Comparison of ENCODE assay signal across 15 mouse cellular contexts in genomic region chr8:122291075-122291474, GRCm38 (mm10). TPM values are rescaled to one million over a fixed set of nuclear protein-coding genes. Genes with fewer than 3 reads are reported as not detected.
DNase-seq lines count a peak whose midpoint lies in the region; ATAC-seq and TF ChIP-seq lines count a peak whose summit lies in the region.
"Had no signal": no experiment of that assay in that cellular context is flagged by ENCODE, and none has a peak within 500 bp of the region (broad histone marks: within the 10 kb centered on the region; RNA-seq: fewer than 3 reads in every experiment).

No protein-coding gene starts in this region.

- no peaks in the 10 kb centered on the region for H3K9me3 ChIP-seq in heart, embryonic 16.5 days (replicated peaks; ENCODE audit: control insufficient read depth, low read length)
- no peaks in the 10 kb centered on the region for H3K9me3 ChIP-seq in G1E (replicated peaks)
- no peaks in the 10 kb centered on the region for H3K9me3 ChIP-seq in liver, embryonic 12.5 days (replicated peaks)
- H3K9me3 ChIP-seq: embryonic facial prominence, embryonic 15.5 days had no signal

- H3K4me2 ChIP-seq in heart, embryonic 16.5 days (ENCODE audit: low read depth, low read length), result 0 out of 2 replicates have a peak overlapping the region, but pooled peaks have one; percentile 9
- peak overlapping the region; percentile 97 for H3K4me2 ChIP-seq in liver, embryonic 12.5 days
- H3K4me2 ChIP-seq: embryonic facial prominence, embryonic 15.5 days had no signal

- no peak overlapping the region for H3K4me3 ChIP-seq in heart, embryonic 16.5 days (ENCODE audit: low read length)
- peak overlapping the region; percentile 67; the same call in 1 of the 2 replicates for H3K4me3 ChIP-seq in G1E (ENCODE audit: low read depth, low read length)
- no peak overlapping the region for H3K4me3 ChIP-seq in bone marrow, adult 2 months (replicated peaks; ENCODE audit: control insufficient read depth, low read depth, low read length)
- peak overlapping the region; percentile 31 for H3K4me3 ChIP-seq in liver, embryonic 12.5 days
- H3K4me3 ChIP-seq: embryonic facial prominence, embryonic 15.5 days had no signal

- no peaks in the 10 kb centered on the region for H3K27me3 ChIP-seq in heart, embryonic 16.5 days (ENCODE audit: control insufficient read depth, insufficient read depth, low read length)
- H3K27me3 ChIP-seq in G1E (ENCODE audit: insufficient read depth, low read length), result no peaks in the 10 kb centered on the region
- H3K27me3 ChIP-seq in liver, embryonic 12.5 days (replicated peaks), result no peaks in the 10 kb centered on the region
- H3K27me3 ChIP-seq: CH12.LX had no signal

- H3K27ac ChIP-seq in heart, embryonic 16.5 days (ENCODE audit: low read length), result peak overlapping the region; percentile 39
- peak overlapping the region; percentile 10; the same call in 1 of the 2 replicates for H3K27ac ChIP-seq in bone marrow, adult 2 months (ENCODE audit: control insufficient read depth, insufficient read depth, low read depth, low read length, poor library complexity)
- peak overlapping the region; percentile 97 for H3K27ac ChIP-seq in liver, embryonic 12.5 days
- H3K27ac ChIP-seq: embryonic facial prominence, embryonic 15.5 days had no signal

- H3K4me1 ChIP-seq in heart, embryonic 16.5 days (ENCODE audit: control insufficient read depth, insufficient read depth, low read length), result peaks cover 78% of the 10 kb centered on the region
- H3K4me1 ChIP-seq in G1E (ENCODE audit: insufficient read depth, low read depth, low read length), result peaks cover 100% of the 10 kb centered on the region
- peaks cover 4% of the 10 kb centered on the region; the same call in 1 of the 2 replicates for H3K4me1 ChIP-seq in bone marrow, adult 2 months (ENCODE audit: control insufficient read depth, insufficient read depth, low read length)
- H3K4me1 ChIP-seq in liver, embryonic 12.5 days, result peaks cover 100% of the 10 kb centered on the region

- no peaks in the 10 kb centered on the region for H3K36me3 ChIP-seq in heart, embryonic 16.5 days (ENCODE audit: control insufficient read depth, insufficient read depth)
- H3K36me3 ChIP-seq in G1E (replicated peaks), result peaks cover 98% of the 10 kb centered on the region
- H3K36me3 ChIP-seq in liver, embryonic 12.5 days, result peaks cover 96% of the 10 kb centered on the region
- H3K36me3 ChIP-seq: embryonic facial prominence, embryonic 15.5 days had no signal

- WGBS in heart, embryonic 16.5 days, result 40% methylated on average over 12 of the region's 12 CpGs
- WGBS in bone marrow, adult 2 months, result 49% methylated on average over 12 of the region's 12 CpGs
- WGBS in liver, embryonic 12.5 days (ENCODE audit: insufficient replicate concordance), result 29% methylated on average over 12 of the region's 12 CpGs

- ATAC-seq in heart, embryonic 16.5 days (replicated peaks; ENCODE audit: extremely low read depth, insufficient read depth, low FRiP score), result no peak
- no peak for ATAC-seq in G1E (ENCODE audit: extremely low read depth, insufficient number of reproducible peaks, low FRiP score, poor library complexity, severe bottlenecking)
- ATAC-seq in liver, embryonic 12.5 days, result no peak

- no peak for TF ChIP-seq POLR2A in bone marrow, adult 2 months (IDR thresholded peaks at IDR 0.05; ENCODE audit: borderline replicate concordance, control insufficient read depth, low read depth, low read length)

- no peak for TF ChIP-seq CTCF in G1E (IDR thresholded peaks at IDR 0.05; ENCODE audit: low read depth, low read length)
- TF ChIP-seq CTCF in bone marrow, adult 2 months (IDR thresholded peaks at IDR 0.05; ENCODE audit: control insufficient read depth, insufficient read depth, low read length), result no peak

- no peak for DNase-seq in heart, postnatal 4 days
- no peak for DNase-seq in G1E (ENCODE audit: low spot score)
- DNase-seq in urinary bladder, adult 18-20 months (ENCODE audit: low spot score in 2 of 2), result no peak
- no peak for DNase-seq in adrenal gland, adult 2 months
- no peak for DNase-seq in spleen, adult 12 weeks (ENCODE audit: low spot score)
- DNase-seq: adrenal gland, postnatal 10 days; cerebellum, postnatal 14 days; kidney, adult 11 months; lung, postnatal 4 days; thymus, adult 2 months had no signal

- H3K9ac ChIP-seq in heart, embryonic 16.5 days (ENCODE audit: low read length), result no peak overlapping the region; the same call in none of the 2 replicates
- peak overlapping the region; percentile 98 for H3K9ac ChIP-seq in liver, embryonic 12.5 days
- H3K9ac ChIP-seq: embryonic facial prominence, embryonic 15.5 days had no signal

RNA-seq across cellular contexts. Expression of gene Zfpm1, which starts 9.1 kb away (rescaled TPM):
- polyA plus RNA-seq in heart, embryonic 16.5 days (2015; fragmentation: Nextera tagmentation; extraction: Ambion mirVana), result 2.9 and 3.1 TPM in 2 replicates
- total RNA-seq in heart, postnatal 4 days (2021), result 10 to 100 TPM; 45.7 to 47.0 TPM
- total RNA-seq in G1E (2014; fragmentation: Nextera tagmentation) (254 and 292 TPM in 2 replicates), G1E (2017) (53.1 and 54.4 TPM in 2 replicates)
- 1,150 and 1,251 TPM in 2 replicates for polyA plus RNA-seq in G1E (2012)
- polyA plus RNA-seq in bone marrow, adult 2 months (2011; ENCODE audit: insufficient read depth, insufficient read length, low replicate concordance, missing spikeins), result 125 and 324 TPM in 2 replicates
- 27.6 and 28.4 TPM in 2 replicates for polyA plus RNA-seq in liver, embryonic 12.5 days (2016; fragmentation: Nextera tagmentation; extraction: Ambion mirVana)
- 10 to 100 TPM; 16.0 to 24.2 TPM for total RNA-seq in adrenal gland, adult 2 months (2021)
- 37.4 and 60.4 TPM in 2 replicates for polyA plus RNA-seq in adrenal gland, adult 2 months (2012; rRNA removed)

Comparison
In these comparisons a context has a peak if more than half of its experiments do, and no peak if none do; other contexts are left out.
1. H3K27ac ChIP-seq: peak in every context shown above with its lines; median percentile 97 in liver, embryonic 12.5 days; 39 in heart, embryonic 16.5 days; 10 in bone marrow, adult 2 months.
2. H3K4me3 ChIP-seq: peak in G1E (single experiment) and liver, embryonic 12.5 days (single experiment); none in heart, embryonic 16.5 days (single experiment) and bone marrow, adult 2 months (single experiment).